Mouse (Mus musculus): Measurements from ENCODE around the gene Ppp6r3. TPM values are rescaled to one million over a fixed set of nuclear protein-coding genes. Genes with fewer than 3 reads are reported as not detected.

The Ppp6r3 gene
- 153 and 171 TPM in 2 replicates for polyA plus RNA-seq (2011; ENCODE audit: insufficient read depth, insufficient read length, low read depth, missing spikeins)

- Histone ChIP-seq H3K27ac (ENCODE audit: insufficient read depth, low read length) (peak within 1 kb of the TSS; percentile 67; the same call in 1 of the 2 replicates), H3K4me3 (ENCODE audit: low read depth, low read length) (peak within 1 kb of the TSS; percentile 95), H3K9ac (ENCODE audit: low read depth, poor library complexity, severe bottlenecking) (peak within 1 kb of the TSS; percentile 86), H3K27me3 (ENCODE audit: control insufficient read depth, insufficient read depth, low read length, poor library complexity, severe bottlenecking) (no peaks in the 10 kb centered on the region), H3K36me3 (ENCODE audit: control insufficient read depth, insufficient read depth, low read length, poor library complexity, severe bottlenecking) (no peaks in the 10 kb centered on the region), H3K4me1 (ENCODE audit: control insufficient read depth, insufficient read depth, low read length) (peaks cover 8% of the 10 kb centered on the region), H3K9me3 (replicated peaks; ENCODE audit: control insufficient read depth, insufficient read depth, low read length, poor library complexity, severe bottlenecking) (no peaks in the 10 kb centered on the region)
- TF ChIP-seq POLR2A (IDR thresholded peaks at IDR 0.05; ENCODE audit: insufficient read depth, low read length): peak; percentile 38
- no peak for TF ChIP-seq EP300 (IDR thresholded peaks at IDR 0.05; ENCODE audit: insufficient read depth, low read depth, low read length)
Measured at GRCm38 (mm10) chr19:3575632-3576384, at the start of gene Ppp6r3. TSS of gene Ppp6r3 (minus strand) at chr19:3575749.

GRCm38 (mm10) chr19:3625111-3625510, 49.6 kb upstream of the Ppp6r3 start:
- TF ChIP-seq EP300 (IDR thresholded peaks at IDR 0.05; ENCODE audit: insufficient read depth, low read depth, low read length): no peak
- no peak for TF ChIP-seq POLR2A (IDR thresholded peaks at IDR 0.05; ENCODE audit: insufficient read depth, low read length)
- TF ChIP-seq CTCF (IDR thresholded peaks at IDR 0.05; ENCODE audit: low read depth, low read length): no peak
- no peaks in the 10 kb centered on the region for H3K27me3 ChIP-seq (ENCODE audit: control insufficient read depth, insufficient read depth, low read length, poor library complexity, severe bottlenecking)
- no peaks in the 10 kb centered on the region for H3K9me3 ChIP-seq (replicated peaks; ENCODE audit: control insufficient read depth, insufficient read depth, low read length, poor library complexity, severe bottlenecking)
- H3K9ac ChIP-seq (ENCODE audit: low read depth, poor library complexity, severe bottlenecking): no peak overlapping the region
- H3K36me3 ChIP-seq (ENCODE audit: control insufficient read depth, insufficient read depth, low read length, poor library complexity, severe bottlenecking): no peaks in the 10 kb centered on the region
- no peak overlapping the region for H3K4me3 ChIP-seq (ENCODE audit: low read depth, low read length)
- no peaks in the 10 kb centered on the region for H3K4me1 ChIP-seq (ENCODE audit: control insufficient read depth, insufficient read depth, low read length)
- no peak overlapping the region for H3K27ac ChIP-seq (ENCODE audit: insufficient read depth, low read length)

- H3K9me3 ChIP-seq (replicated peaks; ENCODE audit: control insufficient read depth, insufficient read depth, low read length, poor library complexity, severe bottlenecking): no peaks in the 10 kb centered on the region
- 0 out of 2 replicates have a peak, but pooled peaks cover 3% of the 10 kb centered on the region for H3K36me3 ChIP-seq (ENCODE audit: control insufficient read depth, insufficient read depth, low read length, poor library complexity, severe bottlenecking)
- TF ChIP-seq POLR2A (IDR thresholded peaks at IDR 0.05; ENCODE audit: insufficient read depth, low read length) (no peak), CTCF (IDR thresholded peaks at IDR 0.05; ENCODE audit: low read depth, low read length) (peak; percentile 69)
- no peaks in the 10 kb centered on the region for H3K27me3 ChIP-seq (ENCODE audit: control insufficient read depth, insufficient read depth, low read length, poor library complexity, severe bottlenecking)
- no peak overlapping the region for H3K4me3 ChIP-seq (ENCODE audit: low read depth, low read length)
- no peak overlapping the region for H3K27ac ChIP-seq (ENCODE audit: insufficient read depth, low read length)
- no peak overlapping the region for H3K9ac ChIP-seq (ENCODE audit: low read depth, poor library complexity, severe bottlenecking)
- H3K4me1 ChIP-seq (ENCODE audit: control insufficient read depth, insufficient read depth, low read length): no peaks in the 10 kb centered on the region
Measured at GRCm38 (mm10) chr19:3623824-3624223, 48.3 kb upstream of the Ppp6r3 start.

- Histone ChIP-seq H3K4me1 (ENCODE audit: control insufficient read depth, insufficient read depth, low read length) (no peaks in the 10 kb centered on the region), H3K9ac (ENCODE audit: low read depth, poor library complexity, severe bottlenecking) (no peak overlapping the region), H3K27ac (ENCODE audit: insufficient read depth, low read length) (no peak overlapping the region), H3K27me3 (ENCODE audit: control insufficient read depth, insufficient read depth, low read length, poor library complexity, severe bottlenecking) (no peaks in the 10 kb centered on the region), H3K4me3 (ENCODE audit: low read depth, low read length) (no peak overlapping the region), H3K36me3 (ENCODE audit: control insufficient read depth, insufficient read depth, low read length, poor library complexity, severe bottlenecking) (0 out of 2 replicates have a peak, but pooled peaks cover 3% of the 10 kb centered on the region), H3K9me3 (replicated peaks; ENCODE audit: control insufficient read depth, insufficient read depth, low read length, poor library complexity, severe bottlenecking) (no peaks in the 10 kb centered on the region)
- TF ChIP-seq CTCF (IDR thresholded peaks at IDR 0.05; ENCODE audit: low read depth, low read length) (no peak), EP300 (IDR thresholded peaks at IDR 0.05; ENCODE audit: insufficient read depth, low read depth, low read length) (no peak), POLR2A (IDR thresholded peaks at IDR 0.05; ENCODE audit: insufficient read depth, low read length) (no peak)
Measured at GRCm38 (mm10) chr19:3623294-3623693, 47.7 kb upstream of the Ppp6r3 start.

GRCm38 (mm10) chr19:3620871-3621270, 45.3 kb upstream of the Ppp6r3 start:
- Histone ChIP-seq H3K27ac (ENCODE audit: insufficient read depth, low read length) (no peak overlapping the region), H3K4me1 (ENCODE audit: control insufficient read depth, insufficient read depth, low read length) (no peaks in the 10 kb centered on the region), H3K9ac (ENCODE audit: low read depth, poor library complexity, severe bottlenecking) (no peak overlapping the region), H3K27me3 (ENCODE audit: control insufficient read depth, insufficient read depth, low read length, poor library complexity, severe bottlenecking) (no peaks in the 10 kb centered on the region), H3K9me3 (replicated peaks; ENCODE audit: control insufficient read depth, insufficient read depth, low read length, poor library complexity, severe bottlenecking) (no peaks in the 10 kb centered on the region), H3K36me3 (ENCODE audit: control insufficient read depth, insufficient read depth, low read length, poor library complexity, severe bottlenecking) (0 out of 2 replicates have a peak, but pooled peaks cover 3% of the 10 kb centered on the region), H3K4me3 (ENCODE audit: low read depth, low read length) (no peak overlapping the region)
- TF ChIP-seq CTCF (IDR thresholded peaks at IDR 0.05; ENCODE audit: low read depth, low read length) (no peak), POLR2A (IDR thresholded peaks at IDR 0.05; ENCODE audit: insufficient read depth, low read length) (no peak), EP300 (IDR thresholded peaks at IDR 0.05; ENCODE audit: insufficient read depth, low read depth, low read length) (no peak)

- Histone ChIP-seq H3K4me1 (ENCODE audit: control insufficient read depth, insufficient read depth, low read length) (no peaks in the 10 kb centered on the region), H3K27ac (ENCODE audit: insufficient read depth, low read length) (no peak overlapping the region), H3K27me3 (ENCODE audit: control insufficient read depth, insufficient read depth, low read length, poor library complexity, severe bottlenecking) (no peaks in the 10 kb centered on the region), H3K4me3 (ENCODE audit: low read depth, low read length) (no peak overlapping the region), H3K36me3 (ENCODE audit: control insufficient read depth, insufficient read depth, low read length, poor library complexity, severe bottlenecking) (0 out of 2 replicates have a peak, but pooled peaks cover 3% of the 10 kb centered on the region), H3K9me3 (replicated peaks; ENCODE audit: control insufficient read depth, insufficient read depth, low read length, poor library complexity, severe bottlenecking) (no peaks in the 10 kb centered on the region), H3K9ac (ENCODE audit: low read depth, poor library complexity, severe bottlenecking) (no peak overlapping the region)
- no peak for TF ChIP-seq POLR2A (IDR thresholded peaks at IDR 0.05; ENCODE audit: insufficient read depth, low read length)
- no peak for TF ChIP-seq EP300 (IDR thresholded peaks at IDR 0.05; ENCODE audit: insufficient read depth, low read depth, low read length)
- peak; percentile 62 for TF ChIP-seq CTCF (IDR thresholded peaks at IDR 0.05; ENCODE audit: low read depth, low read length)
Measured at GRCm38 (mm10) chr19:3619359-3619758, 43.8 kb upstream of the Ppp6r3 start.

All from ES-Bruce4 (cell line).